Mouse (Mus musculus) kidney, embryonic 14.5 days (tissue): ENCODE results near the gene Wipi1. TPM values are rescaled to one million over a fixed set of nuclear protein-coding genes. Genes with fewer than 3 reads are reported as not detected.

Source experiments
- ATAC-seq: fragments of 200-750 bp; cut with Nextera tagmentation; 2 replicates; pipeline ENCODE4 v1.8.0; 2017; ENCODE audit warnings: moderate number of reproducible peaks, mild to moderate bottlenecking, moderate TSS enrichment, moderate library complexity; ENCODE audit not compliant: low FRiP score, low TSS enrichment
- H3K27ac ChIP-seq: fragments of 300-500 bp; sonication (generic); 2 replicates; pipeline ENCODE4 v1.5.1; 2014; ENCODE audit warnings: low read depth, mild to moderate bottlenecking, low read length, moderate library complexity, mixed read lengths
- H3K27me3 ChIP-seq: fragments of 300-500 bp; sonication (generic); 2 replicates; pipeline ENCODE4 v1.6.1; 2014; ENCODE audit warnings: mild to moderate bottlenecking, low read length; ENCODE audit not compliant: control insufficient read depth, insufficient read depth
- H3K36me3 ChIP-seq: fragments of 300-500 bp; sonication (generic); 2 replicates; pipeline ENCODE4 v1.6.1; 2014; ENCODE audit warnings: low read length, mixed read lengths; ENCODE audit not compliant: control insufficient read depth, insufficient read depth
- H3K4me1 ChIP-seq: fragments of 300-500 bp; sonication (generic); 2 replicates; pipeline ENCODE4 v1.6.1; 2014; ENCODE audit warnings: low read length, mixed read lengths; ENCODE audit not compliant: control insufficient read depth, insufficient read depth
- H3K4me2 ChIP-seq: fragments of 300-500 bp; sonication (generic); replicated peaks from 2 replicates; pipeline ENCODE4 v1.6.1; 2014; ENCODE audit warnings: low read depth, mild to moderate bottlenecking, low read length
- H3K4me3 ChIP-seq: fragments of 300-500 bp; sonication (generic); 2 replicates; pipeline ENCODE4 v1.5.1; 2014; ENCODE audit warnings: mild to moderate bottlenecking, low read length
- H3K9ac ChIP-seq: fragments of 300-500 bp; sonication (generic); 2 replicates; pipeline ENCODE4 v1.6.1; 2014; ENCODE audit warnings: low read depth, mild to moderate bottlenecking, low read length, moderate library complexity
- H3K9me3 ChIP-seq: fragments of 300-500 bp; sonication (generic); 2 replicates; pipeline ENCODE4 v1.6.1; 2016; ENCODE audit warnings: low read length; ENCODE audit not compliant: control insufficient read depth
- WGBS: fragments of 180-500 bp; shearing (Covaris S2); extraction: QIAGEN DNeasy Blood & Tissue Kit; methylation state at CpG from one replicate; pipeline ENCODE4 v1.1.7; 2014; 5-methylcytosine and 5-hydroxymethylcytosine counted together
- polyA plus RNA-seq: library from polyadenylated mRNA; unstranded; fragments of >200 nt; fragmentation: Nextera tagmentation; extraction: Ambion mirVana; gene quantifications from 2 replicates; pipeline ENCODE4 v1.2.1, GENCODE M21; 2014

Wipi1 gene
- polyA plus RNA-seq, 1 experiment from 2014 or later = 19.6 TPM

- H3K36me3 ChIP-seq = no peaks in the 10 kb centered on the region
- 29% methylated on average over 7 of the region's 7 CpGs for WGBS
- H3K27ac ChIP-seq = peak overlapping the region; percentile 42; the same call in 1 of the 2 replicates
- H3K4me2 ChIP-seq = peak overlapping the region; percentile 8; the same call in 1 of the 2 replicates
- no peaks in the 10 kb centered on the region for H3K9me3 ChIP-seq
- H3K27me3 ChIP-seq = no peaks in the 10 kb centered on the region
- H3K9ac ChIP-seq = no peak overlapping the region
- peaks cover 17% of the 10 kb centered on the region for H3K4me1 ChIP-seq
- peak; percentile 34; the same call in 1 of the 2 replicates for ATAC-seq
- H3K4me3 ChIP-seq = no peak overlapping the region
These were observed 66.5 kb downstream of the Wipi1 start for GRCm38 (mm10) chr11:109545265-109545664.

GRCm38 (mm10) chr11:109544432-109544831 is 67.3 kb downstream of the Wipi1 start:
- WGBS = 37% methylated on average over 7 of the region's 7 CpGs
- Histone ChIP-seq H3K36me3 (no peaks in the 10 kb centered on the region), H3K4me1 (peaks cover 17% of the 10 kb centered on the region), H3K4me3 (no peak overlapping the region), H3K4me2 (no peak overlapping the region), H3K9me3 (no peaks in the 10 kb centered on the region), H3K27ac (peak overlapping the region; percentile 42; the same call in 1 of the 2 replicates), H3K27me3 (no peaks in the 10 kb centered on the region), H3K9ac (no peak overlapping the region)
- ATAC-seq = no peak

GRCm38 (mm10) chr11:109543466-109543865 is 68.3 kb downstream of the Wipi1 start:
- peaks cover 21% of the 10 kb centered on the region for H3K4me1 ChIP-seq
- H3K9me3 ChIP-seq = no peaks in the 10 kb centered on the region
- ATAC-seq = no peak
- H3K4me2 ChIP-seq = no peak overlapping the region
- H3K36me3 ChIP-seq = no peaks in the 10 kb centered on the region
- no peak overlapping the region for H3K27ac ChIP-seq
- H3K27me3 ChIP-seq = no peaks in the 10 kb centered on the region
- no peak overlapping the region for H3K4me3 ChIP-seq
- WGBS = 67% methylated on average over 9 of the region's 9 CpGs
- no peak overlapping the region for H3K9ac ChIP-seq

- no peak overlapping the region for H3K4me3 ChIP-seq
- H3K4me1 ChIP-seq = peaks cover 3% of the 10 kb centered on the region; the same call in 1 of the 2 replicates
- no peak overlapping the region for H3K4me2 ChIP-seq
- ATAC-seq = no peak
- H3K27ac ChIP-seq = no peak overlapping the region
- H3K9me3 ChIP-seq = no peaks in the 10 kb centered on the region
- WGBS = 37% methylated on average over 6 of the region's 6 CpGs
- no peaks in the 10 kb centered on the region for H3K27me3 ChIP-seq
- no peaks in the 10 kb centered on the region for H3K36me3 ChIP-seq
- 0 out of 2 replicates have a peak overlapping the region, but pooled peaks have one; percentile 13 for H3K9ac ChIP-seq
These were observed 72.5 kb downstream of the Wipi1 start for GRCm38 (mm10) chr11:109539290-109539689.

GRCm38 (mm10) chr11:109536939-109537338 is 74.8 kb downstream of the Wipi1 start:
- no peak overlapping the region for H3K4me3 ChIP-seq
- no peak overlapping the region for H3K9ac ChIP-seq
- no peak overlapping the region for H3K4me2 ChIP-seq
- no peak overlapping the region for H3K27ac ChIP-seq
- no peaks in the 10 kb centered on the region for H3K27me3 ChIP-seq
- H3K36me3 ChIP-seq = no peaks in the 10 kb centered on the region
- 30% methylated on average over 5 of the region's 5 CpGs for WGBS
- H3K9me3 ChIP-seq = no peaks in the 10 kb centered on the region
- no peak for ATAC-seq
- peaks cover 3% of the 10 kb centered on the region; the same call in 1 of the 2 replicates for H3K4me1 ChIP-seq

- H3K4me2 ChIP-seq = no peak overlapping the region
- ATAC-seq = no peak
- no peak overlapping the region for H3K9ac ChIP-seq
- no peak overlapping the region for H3K27ac ChIP-seq
- no peaks in the 10 kb centered on the region for H3K36me3 ChIP-seq
- H3K4me1 ChIP-seq = peaks cover 3% of the 10 kb centered on the region; the same call in 1 of the 2 replicates
- H3K9me3 ChIP-seq = no peaks in the 10 kb centered on the region
- no peaks in the 10 kb centered on the region for H3K27me3 ChIP-seq
- 88% methylated on average over 6 of the region's 6 CpGs for WGBS
- no peak overlapping the region for H3K4me3 ChIP-seq
These were observed 75.8 kb downstream of the Wipi1 start for GRCm38 (mm10) chr11:109535966-109536365.

GRCm38 (mm10) chr11:109530030-109530429 is 81.7 kb downstream of the Wipi1 start:
- WGBS = 84% methylated on average over 4 of the region's 4 CpGs
- Histone ChIP-seq H3K27ac (no peak overlapping the region), H3K36me3 (no peaks in the 10 kb centered on the region), H3K4me3 (no peak overlapping the region), H3K9ac (no peak overlapping the region), H3K27me3 (no peaks in the 10 kb centered on the region), H3K4me1 (no peaks in the 10 kb centered on the region), H3K9me3 (no peaks in the 10 kb centered on the region), H3K4me2 (no peak overlapping the region)
- no peak for ATAC-seq

- Histone ChIP-seq H3K36me3 (no peaks in the 10 kb centered on the region), H3K4me3 (no peak overlapping the region), H3K4me2 (no peak overlapping the region), H3K27me3 (no peaks in the 10 kb centered on the region), H3K9me3 (peaks cover 4% of the 10 kb centered on the region; the same call in 1 of the 2 replicates), H3K9ac (no peak overlapping the region), H3K27ac (no peak overlapping the region), H3K4me1 (no peaks in the 10 kb centered on the region)
- 94% methylated on average over 4 of the region's 4 CpGs for WGBS
- no peak for ATAC-seq
These were observed 86.2 kb downstream of the Wipi1 start for GRCm38 (mm10) chr11:109525571-109525970.

- H3K36me3 ChIP-seq = no peaks in the 10 kb centered on the region
- 61% methylated on average over 5 of the region's 5 CpGs for WGBS
- H3K27me3 ChIP-seq = no peaks in the 10 kb centered on the region
- no peak for ATAC-seq
- H3K9me3 ChIP-seq = peaks cover 4% of the 10 kb centered on the region; the same call in 1 of the 2 replicates
- H3K27ac ChIP-seq = no peak overlapping the region
- no peaks in the 10 kb centered on the region for H3K4me1 ChIP-seq
- no peak overlapping the region for H3K9ac ChIP-seq
- no peak overlapping the region for H3K4me2 ChIP-seq
- H3K4me3 ChIP-seq = no peak overlapping the region
These were observed 86.9 kb downstream of the Wipi1 start for GRCm38 (mm10) chr11:109524869-109525268.
